Mouse (Mus musculus): Measurements from ENCODE around the gene Panx2.

DNA sequence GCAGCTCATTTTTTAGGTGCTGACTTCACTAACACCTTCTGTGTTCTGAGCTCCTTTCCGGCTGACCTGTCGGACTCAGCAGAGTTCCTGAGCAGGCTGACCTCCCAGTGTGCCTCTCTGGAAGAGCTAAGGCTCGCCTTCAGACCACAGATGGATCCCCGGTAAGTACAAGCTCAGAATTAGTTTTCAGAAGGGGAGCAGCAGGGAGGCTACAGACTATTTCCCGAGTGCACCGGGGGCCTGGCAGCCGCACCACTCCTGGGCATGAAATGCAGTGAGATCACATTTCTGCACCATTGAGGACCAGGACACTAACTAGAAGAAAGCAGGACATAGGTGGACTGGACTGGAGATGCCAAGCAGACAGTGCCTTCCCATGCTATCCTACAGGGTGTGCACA is 39.1 kb downstream of the Panx2 start:
- TF ChIP-seq CTCF (conservative IDR thresholded peaks at IDR 0.05; ENCODE audit: low read length) (no peak), POU5F1 (IDR thresholded peaks at IDR 0.05; ENCODE audit: borderline replicate concordance, low read length) (no peak)
